Mouse (Mus musculus): ENCODE measurements around the gene Adamtsl1. TPM values are rescaled to one million over a fixed set of nuclear protein-coding genes. Genes with fewer than 3 reads are reported as not detected.

Gene Adamtsl1
- polyA plus RNA-seq, 1 experiment from 2014 or later, result 4.9 TPM

- Histone ChIP-seq H3K9ac (ENCODE audit: low read length) (no peak overlapping the region), H3K27ac (ENCODE audit: low read depth, low read length) (no peak overlapping the region), H3K9me3 (ENCODE audit: control insufficient read depth, low read length) (no peaks in the 10 kb centered on the region), H3K36me3 (ENCODE audit: control insufficient read depth, insufficient read depth, low read length) (no peaks in the 10 kb centered on the region), H3K27me3 (ENCODE audit: control insufficient read depth, insufficient read depth, low read length) (no peaks in the 10 kb centered on the region), H3K4me3 (ENCODE audit: low read depth, low read length) (no peak overlapping the region), H3K4me1 (ENCODE audit: control insufficient read depth, insufficient read depth, low read length) (no peaks in the 10 kb centered on the region), H3K4me2 (no peak overlapping the region)
- WGBS, result 86% methylated on average over 2 of the region's 2 CpGs
- no peak for ATAC-seq (ENCODE audit: low FRiP score)
- DNase-seq (ENCODE audit: low spot score, missing footprints), result no peak
Observed at GRCm38 (mm10) chr4:85889877-85890598, 376.1 kb downstream of the Adamtsl1 start.

GRCm38 (mm10) chr4:85901316-85901715 is 387.3 kb downstream of the Adamtsl1 start:
- Histone ChIP-seq H3K9me3 (ENCODE audit: control insufficient read depth, low read length) (no peaks in the 10 kb centered on the region), H3K4me2 (no peak overlapping the region), H3K36me3 (ENCODE audit: control insufficient read depth, insufficient read depth, low read length) (no peaks in the 10 kb centered on the region), H3K4me1 (ENCODE audit: control insufficient read depth, insufficient read depth, low read length) (no peaks in the 10 kb centered on the region), H3K27me3 (ENCODE audit: control insufficient read depth, insufficient read depth, low read length) (no peaks in the 10 kb centered on the region), H3K27ac (ENCODE audit: low read depth, low read length) (no peak overlapping the region), H3K9ac (ENCODE audit: low read length) (no peak overlapping the region), H3K4me3 (ENCODE audit: low read depth, low read length) (no peak overlapping the region)
- no peak for DNase-seq (ENCODE audit: low spot score, missing footprints)
- no peak for ATAC-seq (ENCODE audit: low FRiP score)
- WGBS, result 84% methylated on average over 4 of the region's 4 CpGs

- no peak overlapping the region for H3K9ac ChIP-seq (ENCODE audit: low read length)
- no peak overlapping the region for H3K4me2 ChIP-seq
- no peak overlapping the region for H3K27ac ChIP-seq (ENCODE audit: low read depth, low read length)
- no peak for ATAC-seq (ENCODE audit: low FRiP score)
- no peaks in the 10 kb centered on the region for H3K36me3 ChIP-seq (ENCODE audit: control insufficient read depth, insufficient read depth, low read length)
- no peaks in the 10 kb centered on the region for H3K9me3 ChIP-seq (ENCODE audit: control insufficient read depth, low read length)
- DNase-seq (ENCODE audit: low spot score, missing footprints), result no peak
- H3K4me3 ChIP-seq (ENCODE audit: low read depth, low read length), result no peak overlapping the region
- 87% methylated on average over 5 of the region's 5 CpGs for WGBS
- H3K27me3 ChIP-seq (ENCODE audit: control insufficient read depth, insufficient read depth, low read length), result no peaks in the 10 kb centered on the region
- no peaks in the 10 kb centered on the region for H3K4me1 ChIP-seq (ENCODE audit: control insufficient read depth, insufficient read depth, low read length)
Observed at GRCm38 (mm10) chr4:85904217-85904616, 390.2 kb downstream of the Adamtsl1 start.

GRCm38 (mm10) chr4:85916034-85916433 is 402.1 kb downstream of the Adamtsl1 start:
- H3K4me3 ChIP-seq (ENCODE audit: low read depth, low read length), result no peak overlapping the region
- no peaks in the 10 kb centered on the region for H3K27me3 ChIP-seq (ENCODE audit: control insufficient read depth, insufficient read depth, low read length)
- no peaks in the 10 kb centered on the region for H3K36me3 ChIP-seq (ENCODE audit: control insufficient read depth, insufficient read depth, low read length)
- no peak overlapping the region for H3K4me2 ChIP-seq
- no peaks in the 10 kb centered on the region for H3K9me3 ChIP-seq (ENCODE audit: control insufficient read depth, low read length)
- no peak overlapping the region for H3K9ac ChIP-seq (ENCODE audit: low read length)
- no peaks in the 10 kb centered on the region for H3K4me1 ChIP-seq (ENCODE audit: control insufficient read depth, insufficient read depth, low read length)
- no peak overlapping the region for H3K27ac ChIP-seq (ENCODE audit: low read depth, low read length)
- 74% methylated on average over 2 of the region's 2 CpGs for WGBS
- ATAC-seq (ENCODE audit: low FRiP score) (no peak), DNase-seq (ENCODE audit: low spot score, missing footprints) (no peak)

GRCm38 (mm10) chr4:85918366-85918765 is 404.4 kb downstream of the Adamtsl1 start:
- no peak for ATAC-seq (ENCODE audit: low FRiP score)
- Histone ChIP-seq H3K9me3 (ENCODE audit: control insufficient read depth, low read length) (no peaks in the 10 kb centered on the region), H3K4me1 (ENCODE audit: control insufficient read depth, insufficient read depth, low read length) (no peaks in the 10 kb centered on the region), H3K9ac (ENCODE audit: low read length) (no peak overlapping the region), H3K4me3 (ENCODE audit: low read depth, low read length) (no peak overlapping the region), H3K27ac (ENCODE audit: low read depth, low read length) (no peak overlapping the region), H3K27me3 (ENCODE audit: control insufficient read depth, insufficient read depth, low read length) (no peaks in the 10 kb centered on the region), H3K36me3 (ENCODE audit: control insufficient read depth, insufficient read depth, low read length) (no peaks in the 10 kb centered on the region), H3K4me2 (no peak overlapping the region)
- no peak for DNase-seq (ENCODE audit: low spot score, missing footprints)
- WGBS, result 82% methylated on average over 4 of the region's 4 CpGs

- Histone ChIP-seq H3K4me3 (ENCODE audit: low read depth, low read length) (no peak overlapping the region), H3K27me3 (ENCODE audit: control insufficient read depth, insufficient read depth, low read length) (no peaks in the 10 kb centered on the region), H3K9me3 (ENCODE audit: control insufficient read depth, low read length) (no peaks in the 10 kb centered on the region), H3K36me3 (ENCODE audit: control insufficient read depth, insufficient read depth, low read length) (no peaks in the 10 kb centered on the region), H3K27ac (ENCODE audit: low read depth, low read length) (no peak overlapping the region), H3K9ac (ENCODE audit: low read length) (no peak overlapping the region), H3K4me1 (ENCODE audit: control insufficient read depth, insufficient read depth, low read length) (no peaks in the 10 kb centered on the region), H3K4me2 (no peak overlapping the region)
- ATAC-seq (ENCODE audit: low FRiP score) (no peak), DNase-seq (ENCODE audit: low spot score, missing footprints) (no peak)
- 90% methylated on average over 3 of the region's 3 CpGs for WGBS
Observed at GRCm38 (mm10) chr4:85920474-85920873, 406.5 kb downstream of the Adamtsl1 start.

- Histone ChIP-seq H3K36me3 (ENCODE audit: control insufficient read depth, insufficient read depth, low read length) (no peaks in the 10 kb centered on the region), H3K27ac (ENCODE audit: low read depth, low read length) (no peak overlapping the region), H3K9me3 (ENCODE audit: control insufficient read depth, low read length) (no peaks in the 10 kb centered on the region), H3K27me3 (ENCODE audit: control insufficient read depth, insufficient read depth, low read length) (no peaks in the 10 kb centered on the region), H3K9ac (ENCODE audit: low read length) (no peak overlapping the region), H3K4me1 (ENCODE audit: control insufficient read depth, insufficient read depth, low read length) (no peaks in the 10 kb centered on the region), H3K4me2 (no peak overlapping the region), H3K4me3 (ENCODE audit: low read depth, low read length) (no peak overlapping the region)
- ATAC-seq (ENCODE audit: low FRiP score) (no peak), DNase-seq (ENCODE audit: low spot score, missing footprints) (no peak)
- WGBS, result 91% methylated on average over 4 of the region's 4 CpGs
Observed at GRCm38 (mm10) chr4:85922741-85923140, 408.8 kb downstream of the Adamtsl1 start.

GRCm38 (mm10) chr4:85932129-85932528 is 418.2 kb downstream of the Adamtsl1 start:
- Histone ChIP-seq H3K9me3 (ENCODE audit: control insufficient read depth, low read length) (no peaks in the 10 kb centered on the region), H3K4me3 (ENCODE audit: low read depth, low read length) (no peak overlapping the region), H3K36me3 (ENCODE audit: control insufficient read depth, insufficient read depth, low read length) (no peaks in the 10 kb centered on the region), H3K9ac (ENCODE audit: low read length) (no peak overlapping the region), H3K4me1 (ENCODE audit: control insufficient read depth, insufficient read depth, low read length) (no peaks in the 10 kb centered on the region), H3K27ac (ENCODE audit: low read depth, low read length) (no peak overlapping the region), H3K4me2 (no peak overlapping the region), H3K27me3 (ENCODE audit: control insufficient read depth, insufficient read depth, low read length) (no peaks in the 10 kb centered on the region)
- ATAC-seq (ENCODE audit: low FRiP score) (no peak), DNase-seq (ENCODE audit: low spot score, missing footprints) (peak; percentile 2)

- H3K4me3 ChIP-seq (ENCODE audit: low read depth, low read length), result no peak overlapping the region
- no peaks in the 10 kb centered on the region for H3K36me3 ChIP-seq (ENCODE audit: control insufficient read depth, insufficient read depth, low read length)
- H3K27ac ChIP-seq (ENCODE audit: low read depth, low read length), result no peak overlapping the region
- H3K9me3 ChIP-seq (ENCODE audit: control insufficient read depth, low read length), result no peaks in the 10 kb centered on the region
- 90% methylated on average over 5 of the region's 5 CpGs for WGBS
- no peaks in the 10 kb centered on the region for H3K4me1 ChIP-seq (ENCODE audit: control insufficient read depth, insufficient read depth, low read length)
- peak; percentile 2 for DNase-seq (ENCODE audit: low spot score, missing footprints)
- no peaks in the 10 kb centered on the region for H3K27me3 ChIP-seq (ENCODE audit: control insufficient read depth, insufficient read depth, low read length)
- no peak for ATAC-seq (ENCODE audit: low FRiP score)
- H3K4me2 ChIP-seq, result no peak overlapping the region
- H3K9ac ChIP-seq (ENCODE audit: low read length), result no peak overlapping the region
Observed at GRCm38 (mm10) chr4:85939460-85939859, 425.5 kb downstream of the Adamtsl1 start.
